Mouse (Mus musculus) left cerebral cortex, postnatal 36 days (tissue): ENCODE measurements around the gene Lcp1. TPM values are rescaled to one million over a fixed set of nuclear protein-coding genes. Genes with fewer than 3 reads are reported as not detected.
A peak's percentile ranks its signal among the peaks of the same experiment; 100 is the strongest.
"Not testable (repeated sequence)": the region's sequence is repeated elsewhere in the genome, so short reads cannot be mapped to it uniquely, and the experiment has no call there.

ENCODE experiments used
- DNase-seq, 2 experiments: peaks; one replicate each; pipeline ENCODE4 v3.0.0; 2021 to 2022; ENCODE audit warnings: low spot score in 2 of 2, mixed read lengths in 1 of 2
- intact Hi-C: fragments of 180-260 bp; cut with DNase I; formaldehyde crosslinking; loops from one replicate; pipeline ENCODE4 v1.15.1; 2025
- total RNA-seq, 2 experiments: library from RNA; stranded (reverse); gene quantifications; 2 replicates each; pipeline ENCODE4 v1.2.3; 2021

The Lcp1 gene
- total RNA-seq = 1 to 10 TPM; 6.2 to 9.0 TPM

- intact Hi-C loops = loop anchor here (5.0 kb wide), 1 partner anchor 42 kb away; no protein-coding TSS in a partner anchor
- DNase-seq = peak; percentile 31 to 38
Observed at GRCm38 (mm10) chr14:75130501-75131318, at the start of gene Lcp1, which contains the start of gene Lrrc63. TSS of gene Lcp1 (plus strand) at chr14:75131101. TSS of gene Lrrc63 (minus strand) at chr14:75130881.

GRCm38 (mm10) chr14:75102956-75103355, 27.9 kb upstream of the Lcp1 start:
- DNase-seq = no peak
- intact Hi-C loops = no loop called here

GRCm38 (mm10) chr14:75121658-75122057, 9.2 kb upstream of the Lcp1 start:
- intact Hi-C loops = no loop called here
- no peak for DNase-seq

DNA sequence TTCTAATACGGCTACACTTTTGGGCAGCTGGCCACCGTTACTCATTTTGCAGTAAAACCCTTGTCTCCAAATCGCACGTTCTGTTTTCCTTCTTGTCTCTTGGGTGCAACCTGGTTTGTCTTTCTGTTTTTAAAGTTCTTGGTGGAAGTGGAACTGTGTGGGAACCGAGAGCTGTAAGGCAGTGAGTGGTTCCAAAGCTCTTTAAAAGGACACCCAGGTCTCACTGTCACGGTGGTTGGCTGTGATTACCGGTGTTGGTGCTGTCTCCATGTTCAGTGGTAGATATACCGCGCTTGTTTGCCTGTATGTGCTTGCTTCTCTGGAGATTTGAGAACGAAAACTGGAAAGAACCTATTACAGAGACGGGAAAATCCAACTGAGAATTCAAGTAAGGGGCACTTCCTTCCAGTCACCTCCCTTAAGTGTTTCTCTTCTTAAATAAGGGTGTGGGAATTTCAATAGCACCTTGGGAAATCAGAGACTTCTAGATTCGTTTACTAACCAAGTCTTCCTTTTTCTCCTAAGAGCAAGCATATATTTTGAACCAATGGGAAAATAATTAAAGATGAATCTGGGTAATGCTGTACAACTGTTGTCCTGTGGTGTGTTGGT, 529 bp downstream of the Lcp1 start:
- intact Hi-C loops = loop anchor here (5.0 kb wide), 1 partner anchor 41 kb away; no protein-coding TSS in a partner anchor
- peak in 1 of 2 experiments; percentile 4 for DNase-seq

DNA sequence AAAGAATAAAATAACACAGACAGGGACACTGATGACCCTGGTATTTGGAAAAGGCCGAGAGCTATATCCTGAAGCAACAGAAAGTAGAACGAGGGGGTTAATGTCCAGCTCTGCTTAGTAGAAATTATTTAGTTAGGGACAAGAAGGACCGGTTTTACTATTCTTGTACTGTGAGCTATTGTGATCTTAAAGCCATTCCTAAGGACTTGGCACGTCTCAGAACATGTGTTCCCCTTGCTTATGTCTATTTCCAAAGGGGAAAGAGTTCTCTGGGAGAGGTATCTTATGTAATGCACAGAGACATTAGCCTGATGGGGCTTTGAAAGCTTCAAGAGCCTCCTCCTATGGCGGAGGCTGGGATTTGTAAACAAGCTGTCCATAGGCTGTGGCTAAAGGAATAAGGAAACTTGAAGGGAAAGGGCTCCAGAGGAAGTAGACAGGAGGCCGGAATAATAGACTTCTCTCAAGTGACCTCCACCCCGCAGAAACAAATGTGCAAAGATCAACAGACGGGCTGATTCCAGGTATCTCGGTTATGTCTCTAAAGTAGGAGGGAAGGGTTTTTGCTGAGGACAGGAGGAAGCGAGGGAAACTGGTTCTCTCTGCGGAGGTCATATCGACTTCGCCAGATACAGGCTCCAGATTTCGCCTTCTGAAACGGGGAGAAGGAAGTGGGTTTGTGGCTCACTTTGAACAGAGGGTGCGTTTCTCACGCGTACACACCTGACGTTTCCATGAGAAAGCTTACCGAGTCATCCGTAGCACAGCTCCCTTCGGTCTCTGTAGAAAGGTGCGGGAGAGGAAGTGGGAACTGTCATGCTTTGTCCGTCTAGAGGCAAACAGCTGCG, 5.4 kb downstream of the Lcp1 start:
- intact Hi-C loops = no loop called here
- DNase-seq = no peak

GRCm38 (mm10) chr14:75138503-75138902, 7.6 kb downstream of the Lcp1 start:
- intact Hi-C loops = no loop called here
- DNase-seq = no peak

DNA sequence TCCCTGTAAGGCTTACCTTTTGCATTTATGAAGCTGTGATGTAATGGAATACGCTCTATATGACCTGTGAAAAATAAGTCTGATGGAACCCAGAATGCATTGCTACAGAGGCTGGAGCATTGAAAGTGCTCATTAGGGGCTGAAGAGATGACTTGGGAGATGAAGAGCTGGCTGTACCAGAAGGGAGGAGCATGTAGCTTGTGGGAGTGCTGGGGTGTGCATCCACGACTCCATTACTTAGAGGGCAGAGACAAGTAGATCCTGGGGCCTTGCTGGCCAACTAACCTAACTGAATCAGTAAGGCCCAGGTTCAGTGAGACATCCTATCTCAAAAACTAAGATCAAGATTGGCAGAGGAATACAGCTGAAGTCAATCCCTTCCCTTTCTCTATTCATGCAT, 8.3 kb downstream of the Lcp1 start:
- intact Hi-C loops = no loop called here
- no peak for DNase-seq

DNA sequence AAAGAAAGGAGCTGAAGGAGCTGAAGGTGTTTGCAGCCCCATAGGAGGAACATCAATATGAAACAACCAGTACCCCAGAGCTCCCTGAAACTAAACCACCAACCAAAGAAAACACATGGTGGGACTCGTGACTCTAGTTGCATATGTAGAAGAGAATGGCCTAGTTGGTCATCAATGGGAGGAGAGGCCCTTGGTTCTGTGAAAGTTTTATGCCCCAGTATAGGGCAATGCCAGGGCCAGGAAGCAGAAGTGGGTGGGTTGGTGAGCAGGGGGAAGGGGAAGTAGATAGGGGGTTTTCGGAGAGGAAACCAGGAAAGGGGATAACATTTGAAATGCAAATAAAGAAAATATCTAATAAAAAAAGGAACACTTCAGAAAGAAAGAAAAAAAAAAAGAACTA, 16.8 kb downstream of the Lcp1 start:
- intact Hi-C loops = not testable (repeated sequence)

DNA sequence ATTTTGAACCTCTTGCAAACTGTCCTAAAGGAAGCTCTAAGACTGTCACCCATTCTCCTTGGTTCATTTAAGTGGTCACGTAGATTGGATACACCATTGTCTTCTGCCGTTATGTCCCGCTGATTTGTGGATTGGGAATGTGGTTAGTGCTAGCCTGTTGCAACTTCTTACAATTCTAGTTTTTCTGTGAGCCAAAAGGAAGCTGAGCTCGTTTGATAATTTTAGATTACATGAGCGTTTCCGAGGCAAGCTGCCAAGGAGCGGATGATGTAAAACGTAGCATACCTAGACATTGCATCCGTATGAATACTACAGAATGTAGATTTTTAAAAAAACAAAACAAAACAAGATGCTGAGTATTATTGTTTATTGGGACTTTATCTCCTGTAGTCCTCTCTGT, 17.3 kb downstream of the Lcp1 start:
- DNase-seq = peak in 1 of 2 experiments; percentile 16
- intact Hi-C loops = no loop called here

More for the DNA sequence above, 16.8 kb downstream of the Lcp1 start:
- not testable (repeated sequence) for DNase-seq

GRCm38 (mm10) chr14:75150653-75151052, 19.8 kb downstream of the Lcp1 start:
- DNase-seq = no peak
- intact Hi-C loops = no loop called here

GRCm38 (mm10) chr14:75151146-75151545, 20.2 kb downstream of the Lcp1 start:
- no peak for DNase-seq
- intact Hi-C loops = no loop called here

DNA sequence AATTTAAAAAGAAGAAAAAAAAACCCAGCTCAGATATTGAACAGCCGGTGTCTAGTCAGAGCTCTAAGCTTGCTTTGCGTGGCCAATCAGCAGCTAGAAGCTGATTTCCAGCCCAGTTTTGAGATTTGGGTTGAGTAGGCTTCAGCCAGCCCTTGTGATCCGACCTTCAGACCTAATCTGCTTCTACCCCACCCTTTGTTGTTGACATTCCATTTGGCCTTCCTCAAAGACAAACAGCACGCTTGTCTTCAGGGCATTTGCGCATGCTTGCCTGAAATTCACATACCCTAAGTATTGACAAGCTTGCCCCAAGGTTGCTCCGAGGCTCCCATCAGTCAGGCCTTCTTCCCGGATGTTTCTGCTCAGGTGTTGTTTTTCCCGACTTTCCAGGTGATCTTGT, 23.6 kb downstream of the Lcp1 start:
- intact Hi-C loops = no loop called here
- no peak for DNase-seq

- no peak for DNase-seq
- intact Hi-C loops = no loop called here
Observed at GRCm38 (mm10) chr14:75159375-75159774, 28.5 kb downstream of the Lcp1 start.

DNA sequence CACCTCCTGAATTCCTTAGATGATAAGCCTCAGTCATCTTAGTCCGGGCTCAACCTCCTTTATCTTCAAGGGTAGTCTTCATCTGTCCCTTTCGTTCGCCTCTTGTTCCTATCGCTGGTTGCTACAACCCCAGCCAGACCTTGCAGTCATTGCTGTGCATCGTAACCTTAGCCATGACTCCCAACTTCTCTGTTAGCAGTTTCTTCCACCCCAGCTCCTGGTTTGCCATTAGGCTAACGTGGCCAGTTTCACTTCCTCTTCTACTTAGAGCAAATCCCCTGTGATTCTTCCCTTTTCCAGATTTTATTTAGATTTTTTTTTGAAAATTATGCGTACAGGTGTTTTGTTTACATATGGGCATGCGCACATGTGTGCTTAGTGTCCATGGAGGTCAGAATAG, 33.0 kb downstream of the Lcp1 start:
- DNase-seq = no peak
- intact Hi-C loops = no loop called here

DNA sequence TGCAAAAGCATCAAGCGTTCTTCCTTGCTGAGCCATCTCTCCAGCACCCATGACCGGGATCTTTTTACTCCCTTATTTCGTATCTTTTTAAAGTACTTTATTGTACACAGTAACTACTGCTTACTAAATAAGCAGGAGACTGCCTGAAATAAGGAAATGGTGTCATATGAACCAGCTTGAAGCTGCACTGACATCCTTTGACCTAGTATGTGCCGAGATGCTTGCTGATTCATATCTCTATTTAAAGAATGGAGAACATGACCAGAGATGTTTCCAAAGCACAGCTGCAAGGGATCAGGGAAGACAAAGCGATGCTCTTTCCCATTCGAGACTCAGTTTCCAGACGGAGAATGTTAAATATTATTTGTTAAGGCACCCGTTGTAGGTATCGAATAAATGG, 33.4 kb downstream of the Lcp1 start:
- DNase-seq = no peak
- intact Hi-C loops = no loop called here

DNA sequence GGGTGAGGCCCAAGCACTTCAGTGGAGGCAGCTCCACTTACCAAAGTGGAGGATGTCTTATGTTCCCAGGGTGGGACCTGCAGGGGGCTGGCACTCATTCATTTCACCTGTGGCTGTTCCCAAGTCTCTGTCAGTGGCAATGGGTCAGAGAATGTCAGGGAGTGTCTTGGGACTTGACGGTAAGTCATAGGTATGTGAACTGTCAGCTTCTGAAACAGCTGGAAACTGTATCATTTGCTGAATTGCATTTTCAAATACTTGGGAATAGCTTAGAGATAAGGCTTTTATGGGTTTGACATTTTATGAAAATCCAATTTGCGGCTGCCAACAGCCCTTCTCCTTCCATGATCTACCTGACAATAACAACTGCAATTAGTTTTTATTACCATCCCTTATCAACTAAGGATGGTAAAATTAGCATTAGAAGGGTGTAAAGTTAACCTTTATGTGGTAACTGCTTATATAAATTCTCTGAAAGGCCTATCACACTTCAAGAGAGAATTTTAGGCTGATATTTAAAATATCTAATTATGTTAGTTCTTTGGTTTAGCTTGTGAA, 34.8 kb downstream of the Lcp1 start:
- intact Hi-C loops = no loop called here
- DNase-seq = no peak

GRCm38 (mm10) chr14:75168501-75168900, 37.6 kb downstream of the Lcp1 start:
- intact Hi-C loops = no loop called here
- DNase-seq = no peak

GRCm38 (mm10) chr14:75170546-75170945, 39.6 kb downstream of the Lcp1 start:
- intact Hi-C loops = loop anchor here (5.0 kb wide), 1 partner anchor 38 kb away; the partner anchor contains the start of genes Lcp1 and Lrrc63
- no peak for DNase-seq

- no peak for DNase-seq
- intact Hi-C loops = loop anchor here (5.0 kb wide), 1 partner anchor 42 kb away; the partner anchor contains the start of genes Lcp1 and Lrrc63
Observed at GRCm38 (mm10) chr14:75174296-75174695, 43.4 kb downstream of the Lcp1 start.
